Mouse (Mus musculus): ENCODE data around the gene Sema4d.

GRCm38 (mm10) chr13:51734556-51734955, 59.0 kb downstream of the Sema4d start:
- TF ChIP-seq CTCF (IDR thresholded peaks at IDR 0.05; ENCODE audit: control insufficient read depth, insufficient read depth, low read length) (no peak), POLR2A (IDR thresholded peaks at IDR 0.05; ENCODE audit: borderline replicate concordance, control insufficient read depth, low read depth, low read length) (no peak)
